Mouse (Mus musculus): Measurements from ENCODE around the gene Fdxacb1. TPM values are rescaled to one million over a fixed set of nuclear protein-coding genes. Genes with fewer than 3 reads are reported as not detected.

The Fdxacb1 gene
- polyA plus RNA-seq, 2 experiments = 7.4 to 10.6 TPM

GRCm38 (mm10) chr9:50816512-50816911, 48.5 kb downstream of the Fdxacb1 start:
- Histone ChIP-seq H3K4me1 (ENCODE audit: control insufficient read depth, insufficient read depth, low read length) (no peaks in the 10 kb centered on the region), H3K9me3 (ENCODE audit: control insufficient read depth, low read length) (no peaks in the 10 kb centered on the region), H3K4me2 (replicated peaks; ENCODE audit: low read depth, low read length, severe bottlenecking) (no peak overlapping the region), H3K4me3 (replicated peaks; ENCODE audit: low read length) (no peak overlapping the region), H3K27me3 (ENCODE audit: control insufficient read depth, insufficient read depth, low read length) (no peaks in the 10 kb centered on the region), H3K27ac (replicated peaks; ENCODE audit: low read depth, low read length) (no peak overlapping the region), H3K9ac (ENCODE audit: low read depth, low read length, severe bottlenecking) (no peak overlapping the region), H3K36me3 (ENCODE audit: control insufficient read depth, insufficient read depth, low read length) (peaks cover 38% of the 10 kb centered on the region)
- ATAC-seq (ENCODE audit: low FRiP score, low read depth) (no peak), DNase-seq (ENCODE audit: low spot score) (no peak)
- WGBS = 94% methylated on average over 1 of the region's 1 CpGs
- no peak for TF ChIP-seq POLR2A (IDR thresholded peaks at IDR 0.05; ENCODE audit: borderline replicate concordance, extremely low read depth, insufficient read depth, insufficient read length)

- WGBS = 88% methylated on average over 6 of the region's 6 CpGs
- ATAC-seq (ENCODE audit: low FRiP score, low read depth) (no peak), DNase-seq (ENCODE audit: low spot score) (no peak)
- H3K27me3 ChIP-seq (ENCODE audit: control insufficient read depth, insufficient read depth, low read length) = no peaks in the 10 kb centered on the region
- H3K27ac ChIP-seq (replicated peaks; ENCODE audit: low read depth, low read length) = no peak overlapping the region
- peaks cover 47% of the 10 kb centered on the region for H3K36me3 ChIP-seq (ENCODE audit: control insufficient read depth, insufficient read depth, low read length)
- H3K9ac ChIP-seq (ENCODE audit: low read depth, low read length, severe bottlenecking) = no peak overlapping the region
- H3K9me3 ChIP-seq (ENCODE audit: control insufficient read depth, low read length) = no peaks in the 10 kb centered on the region
- no peak overlapping the region for H3K4me2 ChIP-seq (replicated peaks; ENCODE audit: low read depth, low read length, severe bottlenecking)
- TF ChIP-seq POLR2A (IDR thresholded peaks at IDR 0.05; ENCODE audit: borderline replicate concordance, extremely low read depth, insufficient read depth, insufficient read length) = no peak
- H3K4me1 ChIP-seq (ENCODE audit: control insufficient read depth, insufficient read depth, low read length) = no peaks in the 10 kb centered on the region
- H3K4me3 ChIP-seq (replicated peaks; ENCODE audit: low read length) = no peak overlapping the region
Measured at GRCm38 (mm10) chr9:50818050-50818449, 50.0 kb downstream of the Fdxacb1 start.

GRCm38 (mm10) chr9:50819716-50820115, 51.7 kb downstream of the Fdxacb1 start:
- Histone ChIP-seq H3K4me1 (ENCODE audit: control insufficient read depth, insufficient read depth, low read length) (no peaks in the 10 kb centered on the region), H3K27ac (replicated peaks; ENCODE audit: low read depth, low read length) (no peak overlapping the region), H3K9me3 (ENCODE audit: control insufficient read depth, low read length) (no peaks in the 10 kb centered on the region), H3K36me3 (ENCODE audit: control insufficient read depth, insufficient read depth, low read length) (peaks cover 38% of the 10 kb centered on the region), H3K4me2 (replicated peaks; ENCODE audit: low read depth, low read length, severe bottlenecking) (no peak overlapping the region), H3K9ac (ENCODE audit: low read depth, low read length, severe bottlenecking) (no peak overlapping the region), H3K4me3 (replicated peaks; ENCODE audit: low read length) (no peak overlapping the region), H3K27me3 (ENCODE audit: control insufficient read depth, insufficient read depth, low read length) (no peaks in the 10 kb centered on the region)
- WGBS = 92% methylated on average over 6 of the region's 6 CpGs
- ATAC-seq (ENCODE audit: low FRiP score, low read depth) (no peak), DNase-seq (ENCODE audit: low spot score) (no peak)
- no peak for TF ChIP-seq POLR2A (IDR thresholded peaks at IDR 0.05; ENCODE audit: borderline replicate concordance, extremely low read depth, insufficient read depth, insufficient read length)

- H3K4me2 ChIP-seq (replicated peaks; ENCODE audit: low read depth, low read length, severe bottlenecking) = no peak overlapping the region
- no peak for TF ChIP-seq POLR2A (IDR thresholded peaks at IDR 0.05; ENCODE audit: borderline replicate concordance, extremely low read depth, insufficient read depth, insufficient read length)
- H3K27me3 ChIP-seq (ENCODE audit: control insufficient read depth, insufficient read depth, low read length) = no peaks in the 10 kb centered on the region
- H3K9me3 ChIP-seq (ENCODE audit: control insufficient read depth, low read length) = no peaks in the 10 kb centered on the region
- DNase-seq (ENCODE audit: low spot score) = no peak
- no peak overlapping the region for H3K27ac ChIP-seq (replicated peaks; ENCODE audit: low read depth, low read length)
- ATAC-seq (ENCODE audit: low FRiP score, low read depth) = no peak
- no peaks in the 10 kb centered on the region for H3K4me1 ChIP-seq (ENCODE audit: control insufficient read depth, insufficient read depth, low read length)
- H3K9ac ChIP-seq (ENCODE audit: low read depth, low read length, severe bottlenecking) = no peak overlapping the region
- WGBS = 96% methylated on average over 6 of the region's 6 CpGs
- peaks cover 35% of the 10 kb centered on the region for H3K36me3 ChIP-seq (ENCODE audit: control insufficient read depth, insufficient read depth, low read length)
- no peak overlapping the region for H3K4me3 ChIP-seq (replicated peaks; ENCODE audit: low read length)
Measured at GRCm38 (mm10) chr9:50821651-50822050, 53.6 kb downstream of the Fdxacb1 start.

GRCm38 (mm10) chr9:50822216-50822615, 54.2 kb downstream of the Fdxacb1 start:
- Histone ChIP-seq H3K27ac (replicated peaks; ENCODE audit: low read depth, low read length) (no peak overlapping the region), H3K4me1 (ENCODE audit: control insufficient read depth, insufficient read depth, low read length) (no peaks in the 10 kb centered on the region), H3K27me3 (ENCODE audit: control insufficient read depth, insufficient read depth, low read length) (no peaks in the 10 kb centered on the region), H3K9ac (ENCODE audit: low read depth, low read length, severe bottlenecking) (no peak overlapping the region), H3K4me3 (replicated peaks; ENCODE audit: low read length) (no peak overlapping the region), H3K36me3 (ENCODE audit: control insufficient read depth, insufficient read depth, low read length) (peaks cover 29% of the 10 kb centered on the region), H3K4me2 (replicated peaks; ENCODE audit: low read depth, low read length, severe bottlenecking) (no peak overlapping the region), H3K9me3 (ENCODE audit: control insufficient read depth, low read length) (no peaks in the 10 kb centered on the region)
- DNase-seq (ENCODE audit: low spot score) (no peak), ATAC-seq (ENCODE audit: low FRiP score, low read depth) (no peak)
- no peak for TF ChIP-seq POLR2A (IDR thresholded peaks at IDR 0.05; ENCODE audit: borderline replicate concordance, extremely low read depth, insufficient read depth, insufficient read length)
- 92% methylated on average over 5 of the region's 5 CpGs for WGBS

Other genes starting within 250 kb of the Fdxacb1 start
- 49.3 and 64.3 TPM in 2 replicates for gene Pts, start 239.5 kb upstream of the Fdxacb1 start, polyA plus RNA-seq (2012; rRNA removed)
- gene Pts, start 239.5 kb upstream of the Fdxacb1 start, polyA plus RNA-seq (2014; fragmentation: Nextera tagmentation; extraction: Ambion mirVana) = 64.2 and 72.3 TPM in 2 replicates
- gene Il18, start 213.4 kb upstream of the Fdxacb1 start, polyA plus RNA-seq (2012; rRNA removed) = 2.2 and 2.4 TPM in 2 replicates
- gene Il18, start 213.4 kb upstream of the Fdxacb1 start, polyA plus RNA-seq (2014; fragmentation: Nextera tagmentation; extraction: Ambion mirVana) = 2.4 and 2.9 TPM in 2 replicates
- gene Bco2, start 213.1 kb upstream of the Fdxacb1 start, polyA plus RNA-seq (2012; rRNA removed) = 0.09 and 0.26 TPM in 2 replicates
- gene Bco2, start 213.1 kb upstream of the Fdxacb1 start, polyA plus RNA-seq (2014; fragmentation: Nextera tagmentation; extraction: Ambion mirVana) = 0.12 and 0.14 TPM in 2 replicates
- gene Tex12, start 206.9 kb upstream of the Fdxacb1 start, polyA plus RNA-seq (2012; rRNA removed) = not detected in 2 replicates
- not detected in 2 replicates for gene Tex12, start 206.9 kb upstream of the Fdxacb1 start, polyA plus RNA-seq (2014; fragmentation: Nextera tagmentation; extraction: Ambion mirVana)
- 170 and 197 TPM in 2 replicates for gene Sdhd, start 164.4 kb upstream of the Fdxacb1 start, polyA plus RNA-seq (2012; rRNA removed)
- 258 and 266 TPM in 2 replicates for gene Sdhd, start 164.4 kb upstream of the Fdxacb1 start, polyA plus RNA-seq (2014; fragmentation: Nextera tagmentation; extraction: Ambion mirVana)
- gene Timm8b, start 164.3 kb upstream of the Fdxacb1 start, polyA plus RNA-seq (2012; rRNA removed) = 145 and 238 TPM in 2 replicates
- 239 and 244 TPM in 2 replicates for gene Timm8b, start 164.3 kb upstream of the Fdxacb1 start, polyA plus RNA-seq (2014; fragmentation: Nextera tagmentation; extraction: Ambion mirVana)
- 2.2 and 2.3 TPM in 2 replicates for gene Pih1d2, start 150.9 kb upstream of the Fdxacb1 start, polyA plus RNA-seq (2012; rRNA removed)
- 2.5 and 3.2 TPM in 2 replicates for gene Pih1d2, start 150.9 kb upstream of the Fdxacb1 start, polyA plus RNA-seq (2014; fragmentation: Nextera tagmentation; extraction: Ambion mirVana)
- gene Nkapd1, start 150.8 kb upstream of the Fdxacb1 start, polyA plus RNA-seq (2012; rRNA removed) = 18.1 and 20.4 TPM in 2 replicates
- 27.7 and 27.8 TPM in 2 replicates for gene Nkapd1, start 150.8 kb upstream of the Fdxacb1 start, polyA plus RNA-seq (2014; fragmentation: Nextera tagmentation; extraction: Ambion mirVana)
- gene Dlat, start 108.5 kb upstream of the Fdxacb1 start, polyA plus RNA-seq (2012; rRNA removed) = 24.3 and 30.4 TPM in 2 replicates
- gene Dlat, start 108.5 kb upstream of the Fdxacb1 start, polyA plus RNA-seq (2014; fragmentation: Nextera tagmentation; extraction: Ambion mirVana) = 49.5 and 57.3 TPM in 2 replicates
- gene Dixdc1, start 28.7 kb upstream of the Fdxacb1 start, polyA plus RNA-seq (2012; rRNA removed) = 16.4 and 17.5 TPM in 2 replicates
- gene Dixdc1, start 28.7 kb upstream of the Fdxacb1 start, polyA plus RNA-seq (2014; fragmentation: Nextera tagmentation; extraction: Ambion mirVana) = 16.1 and 18.9 TPM in 2 replicates
- 3.8 and 4.9 TPM in 2 replicates for gene 2310030G06Rik, start 21.7 kb upstream of the Fdxacb1 start, polyA plus RNA-seq (2012; rRNA removed)
- gene 2310030G06Rik, start 21.7 kb upstream of the Fdxacb1 start, polyA plus RNA-seq (2014; fragmentation: Nextera tagmentation; extraction: Ambion mirVana) = 5.2 and 5.4 TPM in 2 replicates
- gene Cryab, start 16.9 kb upstream of the Fdxacb1 start, polyA plus RNA-seq (2012; rRNA removed) = 78.2 and 80.7 TPM in 2 replicates
- gene Cryab, start 16.9 kb upstream of the Fdxacb1 start, polyA plus RNA-seq (2014; fragmentation: Nextera tagmentation; extraction: Ambion mirVana) = 87.2 and 117 TPM in 2 replicates
- 53.0 and 61.6 TPM in 2 replicates for gene Hspb2, start 15.9 kb upstream of the Fdxacb1 start, polyA plus RNA-seq (2012; rRNA removed)
- 47.8 and 78.7 TPM in 2 replicates for gene Hspb2, start 15.9 kb upstream of the Fdxacb1 start, polyA plus RNA-seq (2014; fragmentation: Nextera tagmentation; extraction: Ambion mirVana)
- gene Alg9, start 6.8 kb downstream of the Fdxacb1 start, polyA plus RNA-seq (2012; rRNA removed) = 33.2 and 41.9 TPM in 2 replicates
- gene Alg9, start 6.8 kb downstream of the Fdxacb1 start, polyA plus RNA-seq (2014; fragmentation: Nextera tagmentation; extraction: Ambion mirVana) = 35.8 and 35.9 TPM in 2 replicates
- 27.1 and 27.6 TPM in 2 replicates for gene 1110032A03Rik, start 7.3 kb downstream of the Fdxacb1 start, polyA plus RNA-seq (2012; rRNA removed)
- 25.5 and 29.5 TPM in 2 replicates for gene 1110032A03Rik, start 7.3 kb downstream of the Fdxacb1 start, polyA plus RNA-seq (2014; fragmentation: Nextera tagmentation; extraction: Ambion mirVana)
- gene Ppp2r1b, start 77.1 kb downstream of the Fdxacb1 start, polyA plus RNA-seq (2012; rRNA removed) = 25.2 and 27.3 TPM in 2 replicates
- 51.0 and 53.8 TPM in 2 replicates for gene Ppp2r1b, start 77.1 kb downstream of the Fdxacb1 start, polyA plus RNA-seq (2014; fragmentation: Nextera tagmentation; extraction: Ambion mirVana)
- gene Sik2, start 240.8 kb downstream of the Fdxacb1 start, polyA plus RNA-seq (2012; rRNA removed) = 16.3 and 16.8 TPM in 2 replicates
- gene Sik2, start 240.8 kb downstream of the Fdxacb1 start, polyA plus RNA-seq (2014; fragmentation: Nextera tagmentation; extraction: Ambion mirVana) = 15.8 and 18.7 TPM in 2 replicates